8 mouse cellular contexts compared by ENCODE assay signal in the genomic region with DNA sequence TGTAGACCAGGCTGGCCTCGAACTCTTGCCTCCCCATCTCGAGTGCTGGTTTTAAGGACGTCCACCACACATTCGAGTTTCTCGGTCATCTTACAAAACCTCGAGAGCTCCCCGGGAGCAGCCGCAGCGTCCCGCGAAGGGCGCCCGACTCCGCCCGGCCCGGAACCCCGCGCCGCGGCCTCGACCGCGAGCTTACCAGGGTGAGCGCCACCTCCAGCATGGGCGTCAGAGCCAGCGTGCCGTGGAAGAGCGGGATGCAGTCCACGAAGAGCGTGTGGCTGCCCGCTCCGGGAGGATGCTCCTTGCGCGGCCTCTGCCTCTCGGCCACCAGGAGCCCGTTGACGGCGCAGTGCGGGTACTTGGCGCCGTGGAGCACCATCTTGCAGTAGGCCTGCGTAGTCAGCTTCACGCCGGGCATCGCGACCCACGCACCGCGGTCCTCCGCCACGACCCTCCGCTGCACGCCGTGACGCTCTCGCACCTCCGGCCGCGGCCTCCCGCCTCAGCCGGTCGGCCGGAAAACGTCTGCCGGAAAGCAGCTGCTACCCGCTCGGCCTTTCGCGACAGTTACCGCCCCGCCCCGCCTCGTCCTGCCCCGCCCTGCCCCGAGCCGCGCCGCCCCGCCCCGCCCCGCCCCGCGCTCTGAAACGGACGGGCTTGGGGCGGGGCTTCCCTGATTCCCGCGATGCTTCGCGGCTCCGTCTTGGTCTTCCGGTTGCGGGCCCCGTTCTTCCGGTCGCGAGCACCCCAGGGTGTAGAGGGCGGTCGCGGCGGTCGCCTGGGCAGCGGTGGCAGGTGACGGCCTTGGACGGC. TPM values are rescaled to one million over a fixed set of nuclear protein-coding genes. Genes with fewer than 3 reads are reported as not detected.
DNase-seq lines count a peak whose midpoint lies in the region; ATAC-seq and TF ChIP-seq lines count a peak whose summit lies in the region.

A gene (minus strand): TSS at position 519 of the 813 bp plus-strand sequence.
A gene (plus strand): TSS at position 662 of the 813 bp plus-strand sequence.

- H3K27ac ChIP-seq in cortical plate, adult 2 months (ENCODE audit: insufficient read depth, low read length), result peak within 1 kb of the TSS; percentile 94

- peak within 1 kb of the TSS; percentile 78 for H3K4me3 ChIP-seq in cortical plate, adult 2 months (ENCODE audit: insufficient read depth, low read length)

- ATAC-seq in megakaryocyte, adult 5-6 weeks (ENCODE audit: poor library complexity, severe bottlenecking), result peak; percentile 91

- peaks cover 2% of the 10 kb centered on the region; the same call in 1 of the 2 replicates for H3K4me1 ChIP-seq in cortical plate, adult 2 months (ENCODE audit: control insufficient read depth, insufficient read depth, low read length)

- TF ChIP-seq CTCF in cortical plate, adult 2 months (IDR thresholded peaks at IDR 0.05; ENCODE audit: extremely low read depth, insufficient read depth, low read length), result no peak

- peak; percentile 84 for DNase-seq in adipocyte (ENCODE audit: low spot score)
- DNase-seq in gastrocnemius, postnatal 10 days, result peak; percentile 95
- DNase-seq in induced T-regulatory cell, adult 2 months (ENCODE audit: low read depth), result peak; percentile 96
- DNase-seq in left cerebral cortex, adult 8-10 months (ENCODE audit: low spot score in 2 of 2), result peak; percentile 73 to 85
- peak; percentile 92 for DNase-seq in right cerebral cortex, adult 18-20 months
- peak; percentile 83 for DNase-seq in urinary bladder, adult 2 months (ENCODE audit: low spot score)

- peak; percentile 72 for TF ChIP-seq POLR2A in cortical plate, adult 2 months (IDR thresholded peaks at IDR 0.05; ENCODE audit: extremely low read depth, insufficient read depth, low read length)

RNA-seq across cellular contexts. Expression of the first gene that starts in this region (rescaled TPM):
- polyA plus RNA-seq in cortical plate, adult 2 months (2012; rRNA removed), result 1.5 and 1.9 TPM in 2 replicates
- total RNA-seq in gastrocnemius, postnatal 10 days (2021), result not detected
- 1 to 10 TPM in 1 of 4 experiments, under 1 TPM in 1, not detected in 2; 0.62 to 1.2 TPM for total RNA-seq in left cerebral cortex, adult 8-10 months (2022)
- not detected in 2 replicates for total RNA-seq in megakaryocyte, adult 5-6 weeks (2015)
- 0.29 TPM in 1 of 2 replicates, not detected in the other for total RNA-seq in megakaryocyte, adult 5-6 weeks (2017)
- 0.12 and 0.23 TPM in 2 replicates for polyA plus RNA-seq in urinary bladder, adult 2 months (2012; rRNA removed)

RNA-seq across cellular contexts. Expression of the second gene that starts in this region (rescaled TPM):
- 2,189 and 2,300 TPM in 2 replicates for polyA plus RNA-seq in cortical plate, adult 2 months (2012; rRNA removed)
- 1,000 to 10,000 TPM; 1,346 to 1,605 TPM for total RNA-seq in gastrocnemius, postnatal 10 days (2021)
- 1,000 to 10,000 TPM; 1,070 to 1,158 (median 1,126) TPM for total RNA-seq in left cerebral cortex, adult 8-10 months (2022)
- total RNA-seq in megakaryocyte, adult 5-6 weeks (2015), result 776 and 796 TPM in 2 replicates
- 479 and 480 TPM in 2 replicates for total RNA-seq in megakaryocyte, adult 5-6 weeks (2017)
- 1,248 and 1,469 TPM in 2 replicates for polyA plus RNA-seq in urinary bladder, adult 2 months (2012; rRNA removed)

Comparison
In these comparisons a context has a peak if more than half of its experiments do, and no peak if none do; other contexts are left out.
1. Peak in every context shown above with its lines: DNase-seq, ATAC-seq, H3K4me3 ChIP-seq and H3K27ac ChIP-seq.